In genomic region chr11:30771904-30772581, GRCm38 (mm10) we compare ENCODE assay signal across 8 mouse cellular contexts. TPM values are rescaled to one million over a fixed set of nuclear protein-coding genes. Genes with fewer than 3 reads are reported as not detected.
DNase-seq lines count a peak whose midpoint lies in the region; ATAC-seq lines count a peak whose summit lies in the region.

No protein-coding gene starts in this region.

- peak; percentile 74 for ATAC-seq in forebrain, embryonic 16.5 days

- no peaks in the 10 kb centered on the region for H3K27me3 ChIP-seq in forebrain, embryonic 16.5 days (replicated peaks; ENCODE audit: control insufficient read depth, insufficient read depth, low read length)
- no peaks in the 10 kb centered on the region for H3K27me3 ChIP-seq in hindbrain, embryonic 10.5 days (ENCODE audit: insufficient read depth, poor library complexity, severe bottlenecking)

- under 1% methylated on average over 47 of the region's 64 CpGs for WGBS in forebrain, embryonic 16.5 days
- WGBS in hindbrain, embryonic 10.5 days = under 1% methylated on average over 64 of the region's 64 CpGs

- peak; percentile 84 for DNase-seq in MN1 (ENCODE audit: low spot score)
- peak; percentile 53 to 66 for DNase-seq in cerebellum, adult 18-20 months
- peak; percentile 70 for DNase-seq in hindbrain, embryonic 10.5 days (ENCODE audit: low spot score)
- DNase-seq in layer of hippocampus, postnatal 36 days = peak; percentile 54 to 67
- peak; percentile 50 for DNase-seq in lung, postnatal 36 days
- DNase-seq in retina, postnatal 1 day = peak; percentile 72
- peak; percentile 55 for DNase-seq in urinary bladder, adult 2 months (ENCODE audit: low spot score)

- peak overlapping the region; percentile 96 for H3K4me3 ChIP-seq in forebrain, embryonic 16.5 days (replicated peaks; ENCODE audit: low read length)
- peak overlapping the region; percentile 93 for H3K4me3 ChIP-seq in hindbrain, embryonic 10.5 days

- peaks cover 14% of the 10 kb centered on the region for H3K4me1 ChIP-seq in forebrain, embryonic 16.5 days (replicated peaks; ENCODE audit: control insufficient read depth, insufficient read depth, low read length)
- H3K4me1 ChIP-seq in hindbrain, embryonic 10.5 days (replicated peaks) = peaks cover 16% of the 10 kb centered on the region

- peak overlapping the region; percentile 92 for H3K9ac ChIP-seq in forebrain, embryonic 16.5 days (replicated peaks; ENCODE audit: low read depth, low read length)

- peak overlapping the region; percentile 80 for H3K4me2 ChIP-seq in forebrain, embryonic 16.5 days (ENCODE audit: low read length)

- H3K27ac ChIP-seq in forebrain, embryonic 16.5 days (ENCODE audit: low read length) = peak overlapping the region; percentile 91
- peak overlapping the region; percentile 97 for H3K27ac ChIP-seq in hindbrain, embryonic 10.5 days

- H3K36me3 ChIP-seq in forebrain, embryonic 16.5 days (ENCODE audit: control insufficient read depth, insufficient read depth) = no peaks in the 10 kb centered on the region
- no peaks in the 10 kb centered on the region for H3K36me3 ChIP-seq in hindbrain, embryonic 10.5 days

- no peaks in the 10 kb centered on the region for H3K9me3 ChIP-seq in forebrain, embryonic 16.5 days (ENCODE audit: control insufficient read depth, low read length)
- H3K9me3 ChIP-seq in hindbrain, embryonic 10.5 days = no peaks in the 10 kb centered on the region

RNA-seq across cellular contexts. Expression of gene Psme4, which starts 0.5 kb away (rescaled TPM):
- 17.2 and 17.6 TPM in 2 replicates for polyA plus RNA-seq in forebrain, embryonic 16.5 days (2015; fragmentation: Nextera tagmentation; extraction: Ambion mirVana)
- 22.5 and 25.8 TPM in 2 replicates for polyA plus RNA-seq in hindbrain, embryonic 10.5 days (2016; fragmentation: Nextera tagmentation; extraction: Ambion mirVana)
- 10 to 100 TPM; 37.7 to 48.1 TPM for total RNA-seq in layer of hippocampus, postnatal 36 days (2021)
- polyA plus RNA-seq in urinary bladder, adult 2 months (2012; rRNA removed) = 31.4 and 36.4 TPM in 2 replicates

Comparison
In these comparisons a context has a peak if more than half of its experiments do, and no peak if none do; other contexts are left out.
1. Peak in every context shown above with its lines: DNase-seq, ATAC-seq, H3K4me3 ChIP-seq and H3K27ac ChIP-seq.